Mouse (Mus musculus): Measurements from ENCODE around the gene Fbxo27.

GRCm38 (mm10) chr7:28677624-28678023, 15.0 kb upstream of the Fbxo27 start:
- TF ChIP-seq CTCF (IDR thresholded peaks at IDR 0.05; ENCODE audit: borderline replicate concordance, control insufficient read depth, extremely low read depth, insufficient read depth, low read length, poor library complexity) (no peak), POLR2A (IDR thresholded peaks at IDR 0.05; ENCODE audit: control insufficient read depth, extremely low read depth, insufficient read depth, low read length, poor library complexity) (no peak)

Measured in thymus, adult 2 months (tissue).